Mouse (Mus musculus): Measurements from ENCODE around the gene Arfgef2.

The Arfgef2 gene

GRCm38 (mm10) chr2:166856366-166856765, 51.0 kb downstream of the Arfgef2 start:
- DNase-seq (ENCODE audit: extremely low read depth, low read depth) = no peak

GRCm38 (mm10) chr2:166857118-166857517, 51.7 kb downstream of the Arfgef2 start:
- peak; percentile 31 for DNase-seq (ENCODE audit: extremely low read depth, low read depth)

- no peak for DNase-seq (ENCODE audit: extremely low read depth, low read depth)
Measured at GRCm38 (mm10) chr2:166859214-166859613, 53.8 kb downstream of the Arfgef2 start.

DNA sequence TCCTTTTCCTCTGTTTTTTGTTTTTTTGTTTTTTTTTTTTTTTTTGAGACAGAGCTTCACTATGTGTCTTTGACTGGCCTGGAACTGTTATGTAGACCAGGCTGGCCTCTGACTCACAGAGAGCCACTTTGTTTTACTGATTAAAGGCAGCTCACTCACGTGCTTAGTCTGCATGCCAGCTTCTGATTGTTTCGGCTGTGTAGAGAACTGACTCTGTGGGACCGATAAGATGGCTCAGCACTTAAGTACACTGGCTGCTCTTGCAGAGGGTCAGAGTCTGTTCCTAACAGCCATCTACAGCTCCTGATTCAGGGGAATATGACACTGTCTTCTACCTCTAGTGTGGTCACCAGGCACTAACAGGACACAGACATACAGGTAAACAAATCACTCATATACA, 57.1 kb downstream of the Arfgef2 start:
- no peak for DNase-seq (ENCODE audit: extremely low read depth, low read depth)

DNA sequence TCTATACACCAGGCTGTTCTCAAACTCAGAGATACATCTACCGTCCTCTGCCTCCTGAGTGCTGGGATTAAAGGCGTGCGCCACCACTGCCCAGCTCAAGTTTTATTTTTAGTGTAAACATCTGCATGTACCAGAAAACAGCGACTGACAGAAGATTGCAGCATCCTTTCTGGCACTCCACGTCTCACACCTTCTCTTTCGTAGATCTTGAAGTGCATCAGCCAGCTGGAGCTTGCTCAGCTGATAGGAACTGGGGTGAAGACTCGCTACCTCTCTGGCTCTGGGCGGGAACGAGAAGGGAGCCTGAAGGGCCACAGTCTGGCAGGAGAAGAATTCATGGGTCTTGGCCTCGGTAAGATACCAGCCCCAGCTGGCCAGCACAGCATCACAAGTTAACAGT, 60.1 kb downstream of the Arfgef2 start:
- no peak for DNase-seq (ENCODE audit: extremely low read depth, low read depth)

GRCm38 (mm10) chr2:166870271-166870865, 65.0 kb downstream of the Arfgef2 start:
- no peak for DNase-seq (ENCODE audit: extremely low read depth, low read depth)

- no peak for DNase-seq (ENCODE audit: extremely low read depth, low read depth)
Measured at GRCm38 (mm10) chr2:166870899-166871298, 65.5 kb downstream of the Arfgef2 start.

- DNase-seq (ENCODE audit: extremely low read depth, low read depth) = no peak
Measured at GRCm38 (mm10) chr2:166874675-166875280, 69.4 kb downstream of the Arfgef2 start.

- no peak for DNase-seq (ENCODE audit: extremely low read depth, low read depth)
Measured at GRCm38 (mm10) chr2:166875561-166875960, 70.2 kb downstream of the Arfgef2 start.

- DNase-seq (ENCODE audit: extremely low read depth, low read depth) = no peak
Measured at GRCm38 (mm10) chr2:166876331-166876730, 70.9 kb downstream of the Arfgef2 start.

DNA sequence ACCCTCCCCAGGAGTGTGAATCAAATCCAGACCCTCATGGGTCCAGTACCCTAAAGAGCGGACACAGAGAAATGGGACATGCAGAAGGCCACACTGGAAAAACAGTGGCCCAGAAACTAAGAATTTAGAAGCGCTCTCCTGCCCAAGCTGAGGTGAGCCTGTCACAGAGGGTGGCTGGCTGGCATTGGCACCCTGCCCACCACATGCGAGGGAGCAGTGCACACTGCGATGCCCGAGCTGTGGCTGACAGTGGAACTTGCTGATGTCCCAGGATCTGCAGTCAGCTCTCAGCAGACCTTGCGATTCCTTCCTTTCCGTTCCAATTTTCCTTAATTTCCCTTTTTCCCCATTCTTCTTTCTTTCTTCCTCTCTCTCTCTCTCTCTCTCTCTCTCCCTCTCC, 79.7 kb downstream of the Arfgef2 start:
- DNase-seq (ENCODE audit: extremely low read depth, low read depth) = no peak

- no peak for DNase-seq (ENCODE audit: extremely low read depth, low read depth)
Measured at GRCm38 (mm10) chr2:166885619-166886018, 80.2 kb downstream of the Arfgef2 start.

- no peak for DNase-seq (ENCODE audit: extremely low read depth, low read depth)
Measured at GRCm38 (mm10) chr2:166886231-166886630, 80.8 kb downstream of the Arfgef2 start.

- DNase-seq (ENCODE audit: extremely low read depth, low read depth) = no peak
Measured at GRCm38 (mm10) chr2:166887816-166888215, 82.4 kb downstream of the Arfgef2 start.

- DNase-seq (ENCODE audit: extremely low read depth, low read depth) = no peak
Measured at GRCm38 (mm10) chr2:166891366-166891880, 86.0 kb downstream of the Arfgef2 start.

- no peak for DNase-seq (ENCODE audit: extremely low read depth, low read depth)
Measured at GRCm38 (mm10) chr2:166892158-166892680, 86.8 kb downstream of the Arfgef2 start.

DNA sequence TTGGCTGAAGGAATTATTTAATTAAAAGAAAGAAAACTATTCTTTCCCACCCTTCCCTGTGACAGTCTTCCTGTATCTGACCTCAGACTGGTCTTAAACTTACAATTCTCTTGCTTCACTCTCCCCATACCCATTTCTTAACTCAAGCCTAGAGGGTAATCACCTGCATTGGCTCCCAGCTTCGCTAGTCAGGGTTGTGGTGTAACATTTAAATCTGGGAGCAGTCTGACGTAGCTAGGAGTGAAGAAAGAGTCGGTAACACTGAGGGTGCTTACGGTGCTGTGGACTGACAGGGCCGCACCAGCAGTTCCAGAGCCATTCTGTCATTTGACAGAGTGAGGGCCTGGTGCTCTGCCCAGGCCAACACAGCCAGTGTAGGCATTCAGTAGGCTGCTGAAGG, 87.6 kb downstream of the Arfgef2 start:
- DNase-seq (ENCODE audit: extremely low read depth, low read depth) = no peak

DNA sequence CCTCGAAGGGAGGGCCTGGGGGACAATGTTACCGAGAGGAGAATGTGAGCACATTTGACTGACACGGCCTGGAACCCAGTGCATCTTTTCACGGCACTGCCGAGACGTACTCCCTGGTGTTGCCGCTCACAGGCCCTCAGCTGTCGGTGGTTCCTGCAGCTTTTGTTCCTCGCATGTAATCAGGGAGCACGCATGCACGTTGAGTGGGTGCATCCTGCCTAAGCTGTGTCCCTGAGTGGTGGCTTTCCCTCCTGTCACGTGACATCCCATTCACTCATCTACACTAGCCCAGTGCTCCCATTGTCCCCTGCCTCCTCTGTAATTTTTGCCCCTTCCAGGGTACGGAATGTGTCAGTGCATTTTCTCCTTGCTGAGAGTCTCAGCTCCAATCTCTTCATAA, 91.0 kb downstream of the Arfgef2 start:
- DNase-seq (ENCODE audit: extremely low read depth, low read depth) = no peak

DNA sequence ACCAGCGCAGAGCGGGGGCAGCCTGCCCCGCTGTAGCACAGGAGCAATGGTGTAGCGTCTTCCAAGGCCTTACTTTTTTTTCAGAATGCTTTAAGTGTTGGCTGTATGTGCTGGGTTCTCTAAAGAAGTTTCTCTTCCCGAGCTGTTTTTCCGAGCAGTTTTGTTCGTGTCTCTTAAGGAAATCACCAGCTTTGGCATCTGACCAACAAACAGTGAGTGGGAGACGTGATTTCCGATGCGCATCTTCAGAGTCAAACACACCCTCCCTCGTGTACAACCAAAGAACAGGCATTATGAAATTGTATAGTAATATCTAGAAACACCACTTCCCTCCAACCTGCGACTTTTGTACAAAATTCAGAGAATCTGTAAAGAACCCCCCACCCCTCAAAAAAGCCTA, 91.6 kb downstream of the Arfgef2 start:
- DNase-seq (ENCODE audit: extremely low read depth, low read depth) = no peak

DNA sequence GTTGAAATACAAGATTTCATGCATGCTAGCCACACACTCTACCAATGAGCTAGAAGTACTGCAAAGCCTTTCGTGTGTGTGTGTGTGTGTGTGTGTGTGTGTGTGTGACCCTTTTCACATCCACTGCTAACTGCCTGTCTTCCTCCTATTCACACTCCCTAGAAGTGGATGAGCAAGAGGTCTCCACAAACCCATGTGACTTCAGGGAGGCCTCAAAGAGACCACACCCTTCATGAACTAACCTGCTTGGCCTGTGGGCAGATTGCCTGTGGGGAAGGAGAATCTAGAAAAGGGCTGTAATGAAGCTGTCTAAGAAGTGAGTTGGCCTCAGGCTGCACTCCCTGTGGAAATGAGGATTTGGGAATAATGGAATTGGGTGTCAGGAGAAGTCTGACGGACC, 93.8 kb downstream of the Arfgef2 start:
- no peak for DNase-seq (ENCODE audit: extremely low read depth, low read depth)

GRCm38 (mm10) chr2:166899746-166900145, 94.4 kb downstream of the Arfgef2 start:
- DNase-seq (ENCODE audit: extremely low read depth, low read depth) = no peak

- no peak for DNase-seq (ENCODE audit: extremely low read depth, low read depth)
Measured at GRCm38 (mm10) chr2:166900792-166901505, 95.6 kb downstream of the Arfgef2 start.

Measured in MEL-GATA-1-ER (cell line).